Mouse (Mus musculus) forebrain, embryonic 16.5 days (tissue): Measurements from ENCODE around the gene Iqgap3. TPM values are rescaled to one million over a fixed set of nuclear protein-coding genes. Genes with fewer than 3 reads are reported as not detected.

Experiments used
- ATAC-seq: fragments of 200-750 bp; cut with Nextera tagmentation; 2 replicates; pipeline ENCODE4 v1.8.0; 2017; ENCODE audit warnings: mild to moderate bottlenecking, moderate library complexity
- H3K27ac ChIP-seq: fragments of 300-500 bp; sonication (generic); 2 replicates; pipeline ENCODE4 v1.5.1; 2014; ENCODE audit warnings: low read length, control low read depth
- H3K27me3 ChIP-seq: fragments of 300-500 bp; sonication (generic); replicated peaks from 2 replicates; pipeline ENCODE4 v1.6.1; 2014; ENCODE audit warnings: low read length; ENCODE audit not compliant: control insufficient read depth, insufficient read depth
- H3K36me3 ChIP-seq: fragments of 300-500 bp; sonication (generic); 2 replicates; pipeline ENCODE4 v1.6.1; 2014; ENCODE audit not compliant: control insufficient read depth, insufficient read depth
- H3K4me1 ChIP-seq: fragments of 300-500 bp; sonication (generic); replicated peaks from 2 replicates; pipeline ENCODE4 v1.6.1; 2014; ENCODE audit warnings: low read length; ENCODE audit not compliant: control insufficient read depth, insufficient read depth
- H3K4me2 ChIP-seq: fragments of 300-500 bp; sonication (generic); 2 replicates; pipeline ENCODE4 v1.6.1; 2014; ENCODE audit warnings: mild to moderate bottlenecking, low read length, control low read depth
- H3K4me3 ChIP-seq: fragments of 300-500 bp; sonication (generic); replicated peaks from 2 replicates; pipeline ENCODE4 v1.5.1; 2014; ENCODE audit warnings: mild to moderate bottlenecking, low read length, control low read depth
- H3K9ac ChIP-seq: fragments of 300-500 bp; sonication (generic); replicated peaks from 2 replicates; pipeline ENCODE4 v1.6.1; 2014; ENCODE audit warnings: low read depth, low read length, control low read depth
- H3K9me3 ChIP-seq: fragments of 300-500 bp; sonication (generic); 2 replicates; pipeline ENCODE4 v1.6.1; 2016; ENCODE audit warnings: low read length; ENCODE audit not compliant: control insufficient read depth
- WGBS: fragments of 180-500 bp; shearing (Covaris S2); extraction: QIAGEN DNeasy Blood & Tissue Kit; methylation state at CpG from one replicate; pipeline ENCODE4 v1.1.7; 2014; 5-methylcytosine and 5-hydroxymethylcytosine counted together
- polyA plus RNA-seq: library from polyadenylated mRNA; unstranded; fragments of >200 nt; fragmentation: Nextera tagmentation; extraction: Ambion mirVana; gene quantifications from 2 replicates; pipeline ENCODE4 v1.2.1, GENCODE M21; 2015

Gene Iqgap3
- polyA plus RNA-seq, 1 experiment from 2014 or later = 7.5 TPM

DNA sequence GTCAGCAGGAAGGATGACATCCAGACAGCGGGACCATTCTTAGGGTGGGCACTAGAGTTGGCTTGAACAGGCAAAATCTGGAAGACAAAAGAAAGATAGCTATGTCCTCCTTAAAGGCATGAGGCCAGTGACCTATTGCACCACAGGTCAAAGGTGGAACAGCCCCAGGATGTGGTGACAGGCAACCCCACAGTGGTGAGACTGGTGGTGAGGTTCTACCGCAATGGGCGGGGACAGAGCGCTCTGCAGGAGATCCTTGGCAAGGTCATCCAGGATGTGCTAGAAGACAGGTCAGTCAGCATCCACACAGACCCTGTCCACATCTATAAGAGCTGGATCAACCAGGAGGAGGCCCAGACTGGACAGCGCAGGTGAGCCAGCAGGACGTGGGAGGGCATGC lies 27.4 kb downstream of the Iqgap3 start:
- Histone ChIP-seq H3K4me1 (no peaks in the 10 kb centered on the region), H3K36me3 (no peaks in the 10 kb centered on the region), H3K4me3 (no peak overlapping the region), H3K9me3 (no peaks in the 10 kb centered on the region), H3K27me3 (no peaks in the 10 kb centered on the region), H3K9ac (no peak overlapping the region), H3K4me2 (no peak overlapping the region), H3K27ac (no peak overlapping the region)
- WGBS = 96% methylated on average over 6 of the region's 6 CpGs
- no peak for ATAC-seq

DNA sequence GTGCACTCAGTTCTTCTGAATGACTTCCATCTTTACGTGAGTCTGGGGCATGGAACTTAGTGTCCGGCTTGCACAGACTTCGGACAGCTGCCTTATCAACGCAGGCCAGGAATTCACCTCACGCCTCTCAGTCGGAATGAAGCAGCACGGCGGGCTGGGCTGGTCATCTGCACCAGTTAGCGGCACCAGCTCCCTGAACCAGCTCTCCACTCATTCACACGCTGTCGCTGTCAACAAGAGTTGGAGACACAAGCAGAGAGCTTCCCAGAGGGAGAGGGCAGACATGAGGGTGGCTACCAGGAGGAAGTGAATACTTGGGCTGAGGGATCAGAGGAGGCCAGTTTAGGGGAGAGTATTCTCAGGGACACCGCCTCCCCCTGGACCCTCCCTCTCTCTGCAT lies 32.6 kb downstream of the Iqgap3 start:
- H3K36me3 ChIP-seq = no peaks in the 10 kb centered on the region
- 96% methylated on average over 12 of the region's 12 CpGs for WGBS
- no peak for ATAC-seq
- H3K27ac ChIP-seq = no peak overlapping the region
- no peaks in the 10 kb centered on the region for H3K27me3 ChIP-seq
- H3K4me2 ChIP-seq = no peak overlapping the region
- no peak overlapping the region for H3K4me3 ChIP-seq
- no peaks in the 10 kb centered on the region for H3K9me3 ChIP-seq
- H3K9ac ChIP-seq = no peak overlapping the region
- no peaks in the 10 kb centered on the region for H3K4me1 ChIP-seq

DNA sequence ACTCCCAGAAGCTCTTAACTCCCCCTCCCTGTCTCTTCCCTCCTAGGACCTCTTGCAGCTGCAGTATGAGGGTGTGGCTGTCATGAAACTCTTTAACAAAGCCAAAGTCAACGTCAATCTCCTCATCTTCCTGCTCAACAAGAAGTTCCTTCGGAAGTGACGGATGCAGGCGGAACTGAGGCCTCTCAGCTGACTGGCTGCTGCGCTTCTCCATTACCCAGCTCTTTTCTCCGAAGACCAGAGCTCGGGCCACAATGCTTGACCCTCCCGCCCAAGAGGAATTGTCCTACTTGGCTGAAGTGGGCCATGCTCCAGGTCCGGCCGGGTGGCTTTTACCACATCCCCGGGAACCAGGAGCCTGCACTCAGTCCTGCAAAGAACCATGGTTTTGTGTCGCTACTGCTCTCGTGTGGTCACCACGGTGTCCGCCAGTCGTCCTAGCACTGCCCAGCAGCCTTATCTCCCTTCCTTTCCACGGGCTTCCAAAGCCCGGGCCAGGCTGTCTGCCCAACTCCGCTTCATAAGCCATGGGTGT lies 38.4 kb downstream of the Iqgap3 start:
- H3K27ac ChIP-seq = no peak overlapping the region
- H3K27me3 ChIP-seq = no peaks in the 10 kb centered on the region
- H3K36me3 ChIP-seq = no peaks in the 10 kb centered on the region
- no peak for ATAC-seq
- no peak overlapping the region for H3K4me2 ChIP-seq
- no peak overlapping the region for H3K4me3 ChIP-seq
- no peaks in the 10 kb centered on the region for H3K9me3 ChIP-seq
- no peak overlapping the region for H3K9ac ChIP-seq
- no peaks in the 10 kb centered on the region for H3K4me1 ChIP-seq
- WGBS = 89% methylated on average over 19 of the region's 19 CpGs

DNA sequence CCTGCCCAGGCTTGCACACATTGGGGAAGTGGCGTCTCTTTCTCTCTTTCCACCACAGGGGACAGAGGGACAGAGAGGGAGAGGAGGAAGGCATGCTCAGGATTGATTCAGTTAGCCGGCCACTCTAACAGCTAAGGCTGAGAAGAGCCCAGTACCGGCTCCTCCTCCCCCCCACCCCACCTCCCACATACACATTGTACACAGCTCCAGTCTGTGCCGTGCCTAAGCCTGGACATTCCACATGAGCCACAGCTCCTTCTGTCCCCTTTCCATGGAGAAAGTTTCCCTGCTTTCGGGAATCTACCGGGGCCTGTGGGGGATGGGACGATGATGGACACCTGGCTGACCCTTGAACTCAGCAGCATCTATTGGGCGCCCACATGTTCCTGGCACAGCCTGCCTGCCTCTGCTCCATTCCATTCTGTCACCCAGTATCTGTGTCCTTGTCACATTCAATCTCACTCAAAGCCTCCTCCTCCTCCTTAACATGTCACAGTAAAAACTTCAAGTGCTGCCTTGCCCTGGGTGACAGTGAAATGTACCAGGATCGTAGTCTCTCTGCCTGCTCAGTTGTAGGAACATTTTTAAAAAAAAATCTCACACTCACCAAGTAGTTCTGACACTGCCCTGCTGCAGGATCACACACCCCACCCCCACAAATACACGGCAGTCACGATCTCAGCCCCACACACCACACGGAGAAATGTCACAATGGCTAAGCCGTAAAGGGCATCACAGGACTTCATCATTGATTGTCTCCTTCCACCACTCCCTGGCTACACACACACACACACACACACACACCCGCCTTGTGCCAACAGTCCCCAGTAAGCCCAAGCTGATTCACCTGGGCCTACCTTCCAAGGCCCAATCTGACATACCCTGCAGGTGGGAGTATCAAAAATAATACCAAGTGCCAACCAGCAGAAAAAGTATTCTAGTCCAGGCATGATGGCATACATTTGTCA lies 39.7 kb downstream of the Iqgap3 start:
- WGBS = 75% methylated on average over 14 of the region's 14 CpGs
- H3K9ac ChIP-seq = no peak overlapping the region
- no peaks in the 10 kb centered on the region for H3K36me3 ChIP-seq

DNA sequence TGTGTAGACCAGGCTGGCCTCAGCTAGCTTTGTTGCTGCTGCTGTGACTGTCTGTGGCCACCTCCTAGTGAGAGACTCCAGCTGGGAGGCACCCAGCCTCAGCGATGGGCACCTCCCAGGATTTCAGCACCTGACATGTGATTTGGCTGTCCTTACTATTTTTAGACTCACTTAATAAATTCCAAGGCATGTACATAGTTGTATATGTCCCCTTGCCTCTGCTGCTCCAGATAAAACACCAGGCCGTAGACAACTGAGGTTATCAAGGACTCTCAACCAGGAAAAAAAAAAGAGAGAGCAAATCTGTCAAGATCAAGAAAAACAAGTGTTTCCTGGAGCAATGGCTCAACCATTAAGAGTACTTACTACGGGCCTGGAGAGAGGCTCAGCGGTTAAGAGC lies 43.4 kb downstream of the Iqgap3 start:
- no peaks in the 10 kb centered on the region for H3K9me3 ChIP-seq
- no peak overlapping the region for H3K27ac ChIP-seq
- H3K4me2 ChIP-seq = no peak overlapping the region
- no peaks in the 10 kb centered on the region for H3K36me3 ChIP-seq
- H3K4me3 ChIP-seq = no peak overlapping the region
- no peaks in the 10 kb centered on the region for H3K4me1 ChIP-seq
- 77% methylated on average over 4 of the region's 4 CpGs for WGBS
- no peaks in the 10 kb centered on the region for H3K27me3 ChIP-seq
- H3K9ac ChIP-seq = no peak overlapping the region
- ATAC-seq = no peak

More for the DNA sequence above, 39.7 kb downstream of the Iqgap3 start:
- Histone ChIP-seq H3K4me2 (no peak overlapping the region), H3K27ac (no peak overlapping the region), H3K4me3 (no peak overlapping the region), H3K9me3 (no peaks in the 10 kb centered on the region), H3K27me3 (no peaks in the 10 kb centered on the region), H3K4me1 (no peaks in the 10 kb centered on the region)
- no peak for ATAC-seq

DNA sequence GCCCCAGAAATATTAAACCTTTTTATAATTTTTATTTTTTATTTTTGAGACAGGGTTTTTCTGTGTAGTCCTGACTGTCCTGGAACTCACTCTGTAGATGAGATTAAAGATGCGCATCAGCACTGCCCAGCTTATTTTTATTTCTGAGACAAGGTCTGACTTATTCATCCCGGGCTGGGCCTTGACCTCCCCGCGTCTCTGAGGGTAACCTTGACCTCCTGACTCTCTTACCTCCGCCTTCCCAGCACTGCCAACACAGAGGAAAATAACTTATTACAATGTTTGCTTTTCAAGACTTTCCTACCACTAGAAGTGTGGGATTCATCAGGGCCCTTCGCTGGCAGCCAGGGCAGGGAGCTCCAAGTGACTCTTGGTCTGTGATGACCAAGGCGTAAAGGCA lies 44.4 kb downstream of the Iqgap3 start:
- Histone ChIP-seq H3K36me3 (no peaks in the 10 kb centered on the region), H3K4me3 (no peak overlapping the region), H3K27me3 (no peaks in the 10 kb centered on the region), H3K4me1 (no peaks in the 10 kb centered on the region), H3K9me3 (no peaks in the 10 kb centered on the region), H3K27ac (no peak overlapping the region), H3K9ac (no peak overlapping the region), H3K4me2 (no peak overlapping the region)
- ATAC-seq = no peak
- 93% methylated on average over 7 of the region's 7 CpGs for WGBS

DNA sequence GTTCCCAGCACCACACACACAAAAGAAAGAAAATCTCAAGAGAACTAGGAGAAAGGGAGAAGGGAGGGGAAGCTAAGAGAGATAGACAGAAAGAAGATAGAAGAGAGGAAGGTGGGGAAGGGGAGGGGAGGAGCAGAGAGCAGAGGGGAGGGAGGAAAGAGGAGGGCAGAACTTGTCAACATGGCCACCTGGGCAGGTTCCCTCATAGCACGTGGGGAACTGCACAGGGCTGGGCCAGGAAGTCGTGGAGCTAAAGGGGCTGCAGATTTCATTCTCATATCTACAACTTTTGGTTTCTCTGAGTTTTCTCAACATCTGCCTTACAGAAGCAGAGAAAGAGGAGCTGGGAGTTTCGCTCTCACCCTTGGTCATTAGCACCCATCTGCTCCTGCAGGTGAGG lies 45.9 kb downstream of the Iqgap3 start:
- Histone ChIP-seq H3K36me3 (no peaks in the 10 kb centered on the region), H3K4me3 (no peak overlapping the region), H3K9ac (no peak overlapping the region), H3K27ac (no peak overlapping the region), H3K4me1 (no peaks in the 10 kb centered on the region), H3K27me3 (no peaks in the 10 kb centered on the region), H3K9me3 (no peaks in the 10 kb centered on the region), H3K4me2 (no peak overlapping the region)
- WGBS = 67% methylated on average over 3 of the region's 3 CpGs
- no peak for ATAC-seq

DNA sequence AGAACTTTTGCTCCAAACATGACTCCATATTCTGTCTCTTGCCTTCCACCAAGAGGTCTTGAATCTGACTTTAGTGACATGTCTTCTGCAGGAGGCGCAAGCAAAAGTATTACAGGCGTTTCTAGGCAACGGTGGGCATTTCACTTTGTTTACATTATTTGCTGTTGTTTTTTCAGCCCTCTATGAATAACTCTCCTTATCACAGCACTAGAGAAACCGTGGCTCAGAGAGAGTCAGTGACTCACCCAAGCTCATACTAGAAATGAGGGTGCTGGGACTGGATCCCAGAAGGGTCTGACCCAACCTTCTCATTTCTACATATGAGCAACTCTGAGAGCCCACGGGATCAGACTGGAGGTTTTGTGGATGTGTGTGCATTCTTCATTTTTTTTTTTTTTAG lies 46.3 kb downstream of the Iqgap3 start:
- 77% methylated on average over 5 of the region's 5 CpGs for WGBS
- no peak overlapping the region for H3K4me3 ChIP-seq

DNA sequence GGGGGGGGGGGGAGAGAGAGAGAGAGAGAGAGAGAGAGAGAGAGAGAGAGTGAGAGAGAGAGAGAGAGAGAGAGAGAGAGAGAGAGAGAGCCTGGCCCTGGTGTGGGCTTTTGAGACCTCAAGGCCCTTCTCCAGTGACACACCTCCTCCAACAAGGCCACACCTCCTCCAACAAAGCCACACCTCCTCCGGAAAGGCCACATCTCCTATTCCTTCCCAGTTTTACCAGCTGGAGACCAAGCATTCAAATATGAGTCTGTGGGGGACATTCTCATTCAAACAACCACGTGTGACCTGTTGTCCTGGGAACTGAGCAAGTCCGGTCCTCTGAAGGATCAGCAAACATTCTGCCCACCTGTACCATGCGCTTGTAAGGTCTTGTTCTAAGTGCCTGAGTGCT lies 47.2 kb downstream of the Iqgap3 start:
- H3K4me1 ChIP-seq = no peaks in the 10 kb centered on the region
- WGBS = 56% methylated on average over 4 of the region's 4 CpGs
- H3K9ac ChIP-seq = no peak overlapping the region
- H3K27me3 ChIP-seq = no peaks in the 10 kb centered on the region
- H3K27ac ChIP-seq = no peak overlapping the region
- H3K4me2 ChIP-seq = no peak overlapping the region
- no peak for ATAC-seq
- H3K9me3 ChIP-seq = no peaks in the 10 kb centered on the region
- H3K36me3 ChIP-seq = no peaks in the 10 kb centered on the region
- H3K4me3 ChIP-seq = no peak overlapping the region

More for the DNA sequence above, 46.3 kb downstream of the Iqgap3 start:
- no peak overlapping the region for H3K27ac ChIP-seq
- no peaks in the 10 kb centered on the region for H3K36me3 ChIP-seq
- no peaks in the 10 kb centered on the region for H3K9me3 ChIP-seq
- ATAC-seq = no peak
- no peaks in the 10 kb centered on the region for H3K4me1 ChIP-seq
- no peak overlapping the region for H3K4me2 ChIP-seq
- no peaks in the 10 kb centered on the region for H3K27me3 ChIP-seq
- H3K9ac ChIP-seq = no peak overlapping the region
